Mouse (Mus musculus): ENCODE data around the gene Tdgf1. TPM values are rescaled to one million over a fixed set of nuclear protein-coding genes. Genes with fewer than 3 reads are reported as not detected.

Tdgf1 gene
- polyA plus RNA-seq, 1 experiment from 2014 or later: 0.63 TPM

- 12% methylated on average over 6 of the region's 6 CpGs for WGBS
- Histone ChIP-seq H3K36me3 (ENCODE audit: control insufficient read depth, insufficient read depth, low read length) (no peaks in the 10 kb centered on the region), H3K9me3 (ENCODE audit: control insufficient read depth, low read length) (no peaks in the 10 kb centered on the region), H3K27me3 (replicated peaks; ENCODE audit: control insufficient read depth, insufficient read depth, low read length) (no peaks in the 10 kb centered on the region), H3K27ac (replicated peaks; ENCODE audit: low read depth, low read length) (no peak overlapping the region), H3K4me1 (ENCODE audit: control insufficient read depth, insufficient read depth, low read length) (no peaks in the 10 kb centered on the region), H3K4me3 (ENCODE audit: low read depth, low read length) (no peak overlapping the region), H3K4me2 (ENCODE audit: low read depth, low read length) (peak overlapping the region; percentile 20), H3K9ac (ENCODE audit: low read depth, low read length) (no peak overlapping the region)
- DNase-seq (ENCODE audit: low spot score) (peak; percentile 37), ATAC-seq (ENCODE audit: low read depth) (peak; percentile 50; the same call in 1 of the 2 replicates)
Observed at GRCm38 (mm10) chr9:110896595-110896994, 49.4 kb downstream of the Tdgf1 start.

GRCm38 (mm10) chr9:110895994-110896393, 50.0 kb downstream of the Tdgf1 start:
- no peaks in the 10 kb centered on the region for H3K27me3 ChIP-seq (replicated peaks; ENCODE audit: control insufficient read depth, insufficient read depth, low read length)
- no peaks in the 10 kb centered on the region for H3K36me3 ChIP-seq (ENCODE audit: control insufficient read depth, insufficient read depth, low read length)
- no peaks in the 10 kb centered on the region for H3K4me1 ChIP-seq (ENCODE audit: control insufficient read depth, insufficient read depth, low read length)
- no peak overlapping the region for H3K9ac ChIP-seq (ENCODE audit: low read depth, low read length)
- H3K9me3 ChIP-seq (ENCODE audit: control insufficient read depth, low read length): no peaks in the 10 kb centered on the region
- no peak overlapping the region for H3K4me3 ChIP-seq (ENCODE audit: low read depth, low read length)
- no peak for ATAC-seq (ENCODE audit: low read depth)
- peak overlapping the region; percentile 20 for H3K4me2 ChIP-seq (ENCODE audit: low read depth, low read length)
- 21% methylated on average over 7 of the region's 7 CpGs for WGBS
- H3K27ac ChIP-seq (replicated peaks; ENCODE audit: low read depth, low read length): no peak overlapping the region
- DNase-seq (ENCODE audit: low spot score): no peak

GRCm38 (mm10) chr9:110895507-110895906, 50.5 kb downstream of the Tdgf1 start:
- no peaks in the 10 kb centered on the region for H3K36me3 ChIP-seq (ENCODE audit: control insufficient read depth, insufficient read depth, low read length)
- ATAC-seq (ENCODE audit: low read depth): no peak
- H3K9me3 ChIP-seq (ENCODE audit: control insufficient read depth, low read length): no peaks in the 10 kb centered on the region
- 52% methylated on average over 5 of the region's 5 CpGs for WGBS
- H3K4me1 ChIP-seq (ENCODE audit: control insufficient read depth, insufficient read depth, low read length): no peaks in the 10 kb centered on the region
- no peak for DNase-seq (ENCODE audit: low spot score)
- no peak overlapping the region for H3K9ac ChIP-seq (ENCODE audit: low read depth, low read length)
- H3K4me3 ChIP-seq (ENCODE audit: low read depth, low read length): no peak overlapping the region
- H3K27ac ChIP-seq (replicated peaks; ENCODE audit: low read depth, low read length): no peak overlapping the region
- H3K27me3 ChIP-seq (replicated peaks; ENCODE audit: control insufficient read depth, insufficient read depth, low read length): no peaks in the 10 kb centered on the region
- H3K4me2 ChIP-seq (ENCODE audit: low read depth, low read length): no peak overlapping the region

DNA sequence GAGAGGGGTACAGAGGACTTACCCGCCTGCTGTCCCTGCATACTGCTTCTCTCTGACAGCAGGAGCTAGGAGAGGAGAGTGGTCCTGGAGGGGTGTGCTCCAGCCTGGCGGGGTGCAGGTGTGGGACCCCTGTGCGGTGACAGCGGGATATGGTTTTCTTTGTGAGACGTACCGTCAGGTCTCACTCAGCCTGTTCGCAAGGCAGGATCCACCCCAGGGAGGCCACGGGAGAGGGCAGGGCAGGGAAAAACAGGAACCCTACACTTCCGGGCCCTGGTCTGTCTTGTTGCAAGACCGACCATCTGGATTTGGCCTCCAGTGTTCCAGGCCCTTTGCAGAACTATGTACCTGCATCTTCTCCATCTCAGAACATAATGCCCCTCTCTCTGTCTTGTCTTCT, 52.5 kb downstream of the Tdgf1 start:
- no peak overlapping the region for H3K4me3 ChIP-seq (ENCODE audit: low read depth, low read length)
- DNase-seq (ENCODE audit: low spot score): no peak
- no peaks in the 10 kb centered on the region for H3K4me1 ChIP-seq (ENCODE audit: control insufficient read depth, insufficient read depth, low read length)
- WGBS: 62% methylated on average over 10 of the region's 10 CpGs
- H3K9me3 ChIP-seq (ENCODE audit: control insufficient read depth, low read length): no peaks in the 10 kb centered on the region
- H3K27ac ChIP-seq (replicated peaks; ENCODE audit: low read depth, low read length): no peak overlapping the region
- H3K4me2 ChIP-seq (ENCODE audit: low read depth, low read length): no peak overlapping the region
- ATAC-seq (ENCODE audit: low read depth): no peak
- no peaks in the 10 kb centered on the region for H3K36me3 ChIP-seq (ENCODE audit: control insufficient read depth, insufficient read depth, low read length)
- no peaks in the 10 kb centered on the region for H3K27me3 ChIP-seq (replicated peaks; ENCODE audit: control insufficient read depth, insufficient read depth, low read length)
- no peak overlapping the region for H3K9ac ChIP-seq (ENCODE audit: low read depth, low read length)

DNA sequence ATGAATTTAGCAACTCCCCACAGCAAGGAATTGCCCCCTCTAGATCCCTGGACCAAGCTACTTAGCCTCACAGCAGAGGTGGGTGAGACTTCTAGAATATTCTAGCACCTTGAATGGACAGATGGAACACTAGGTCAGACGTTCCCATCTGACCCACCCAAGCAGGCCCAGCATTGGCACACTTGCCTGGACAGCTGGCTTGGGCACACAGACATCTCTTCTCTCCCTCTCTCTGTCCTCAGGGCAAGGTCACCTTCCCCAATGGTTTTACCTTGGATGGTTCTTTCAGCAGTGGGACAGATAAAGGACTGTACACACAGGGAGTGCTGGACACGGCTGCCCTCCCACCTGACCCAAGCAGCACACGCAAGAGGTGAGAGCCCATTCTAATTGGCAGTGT, 53.4 kb downstream of the Tdgf1 start:
- Histone ChIP-seq H3K27ac (replicated peaks; ENCODE audit: low read depth, low read length) (no peak overlapping the region), H3K4me1 (ENCODE audit: control insufficient read depth, insufficient read depth, low read length) (no peaks in the 10 kb centered on the region), H3K4me3 (ENCODE audit: low read depth, low read length) (no peak overlapping the region), H3K36me3 (ENCODE audit: control insufficient read depth, insufficient read depth, low read length) (no peaks in the 10 kb centered on the region), H3K27me3 (replicated peaks; ENCODE audit: control insufficient read depth, insufficient read depth, low read length) (no peaks in the 10 kb centered on the region), H3K9ac (ENCODE audit: low read depth, low read length) (no peak overlapping the region), H3K9me3 (ENCODE audit: control insufficient read depth, low read length) (no peaks in the 10 kb centered on the region), H3K4me2 (ENCODE audit: low read depth, low read length) (no peak overlapping the region)
- DNase-seq (ENCODE audit: low spot score): no peak
- no peak for ATAC-seq (ENCODE audit: low read depth)
- 89% methylated on average over 3 of the region's 3 CpGs for WGBS

DNA sequence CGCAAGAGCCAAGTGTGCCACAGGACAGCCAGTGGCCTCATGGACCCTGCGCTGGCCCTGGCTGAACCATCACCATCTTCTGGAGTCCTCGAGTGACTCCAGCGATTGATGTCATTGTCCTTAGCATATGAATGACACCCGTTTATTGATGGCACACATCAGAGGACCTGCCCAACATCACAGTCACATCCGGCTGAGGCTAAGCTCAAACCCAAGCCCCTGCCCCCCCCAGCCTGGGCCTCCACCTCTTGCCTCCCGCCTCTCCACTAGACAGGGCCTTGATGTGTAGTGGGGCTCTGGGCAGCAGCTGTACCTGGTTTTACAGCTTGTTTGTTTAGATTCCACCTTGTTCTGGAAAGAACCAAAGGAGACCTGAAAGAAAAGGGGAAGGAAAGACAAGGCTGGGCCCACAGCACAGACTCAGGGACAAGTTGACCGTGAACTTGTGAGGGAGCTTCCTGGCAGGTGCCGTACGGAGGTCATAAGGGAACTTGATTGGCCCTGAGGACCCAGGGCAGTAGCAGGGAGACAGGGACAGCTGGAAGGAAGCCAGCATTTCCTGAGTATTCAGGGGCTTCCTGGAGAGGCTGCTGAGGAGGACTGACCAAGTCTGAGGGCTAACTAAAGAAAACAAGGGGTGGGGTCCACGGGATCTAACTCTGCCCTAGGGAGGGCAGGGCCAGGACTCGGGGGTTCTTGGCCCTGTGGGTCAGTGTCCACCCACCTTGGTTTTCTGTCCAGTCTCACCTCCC, 54.7 kb downstream of the Tdgf1 start:
- H3K9ac ChIP-seq (ENCODE audit: low read depth, low read length): no peak overlapping the region
- H3K4me1 ChIP-seq (ENCODE audit: control insufficient read depth, insufficient read depth, low read length): no peaks in the 10 kb centered on the region
- H3K36me3 ChIP-seq (ENCODE audit: control insufficient read depth, insufficient read depth, low read length): no peaks in the 10 kb centered on the region
- WGBS: 77% methylated on average over 11 of the region's 12 CpGs
- no peak overlapping the region for H3K27ac ChIP-seq (replicated peaks; ENCODE audit: low read depth, low read length)
- H3K4me3 ChIP-seq (ENCODE audit: low read depth, low read length): no peak overlapping the region
- H3K9me3 ChIP-seq (ENCODE audit: control insufficient read depth, low read length): no peaks in the 10 kb centered on the region
- no peak for ATAC-seq (ENCODE audit: low read depth)
- H3K27me3 ChIP-seq (replicated peaks; ENCODE audit: control insufficient read depth, insufficient read depth, low read length): no peaks in the 10 kb centered on the region
- DNase-seq (ENCODE audit: low spot score): no peak
- H3K4me2 ChIP-seq (ENCODE audit: low read depth, low read length): no peak overlapping the region

DNA sequence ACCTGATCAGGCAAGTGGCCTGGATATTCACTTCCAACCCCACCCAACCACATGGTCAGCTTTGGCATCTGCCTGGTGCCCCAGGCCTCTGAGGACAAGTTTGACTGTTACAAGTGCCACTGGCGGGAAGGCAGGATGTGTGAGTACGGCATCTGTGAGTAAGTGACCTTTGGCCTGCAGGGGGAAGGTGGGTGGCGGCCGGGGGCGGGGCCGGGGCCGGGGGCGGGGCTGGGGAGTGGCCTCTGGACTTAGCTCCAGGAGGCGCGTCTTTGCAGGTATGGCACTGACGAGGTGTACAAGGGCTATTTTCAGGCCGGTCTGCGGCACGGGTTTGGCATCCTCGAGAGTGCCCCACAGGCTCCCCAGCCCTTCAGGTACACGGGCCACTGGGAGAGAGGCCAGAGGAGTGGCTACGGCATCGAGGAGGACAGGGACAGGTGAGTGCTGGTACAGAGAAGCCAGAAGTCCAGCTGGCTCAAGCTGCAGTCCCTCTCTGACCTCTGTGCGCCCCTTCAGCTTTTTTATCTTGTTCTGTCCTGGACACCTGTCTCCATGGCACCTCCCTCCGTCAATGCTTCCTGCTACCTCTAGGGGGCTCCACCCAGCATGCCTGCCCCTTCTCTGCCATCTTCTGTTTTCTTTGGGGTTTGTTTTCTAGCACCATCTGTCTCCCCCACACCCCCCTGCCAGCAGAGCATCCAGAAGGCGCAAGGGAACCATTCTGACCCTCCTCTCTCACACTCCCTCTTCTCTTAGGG, 55.8 kb downstream of the Tdgf1 start:
- Histone ChIP-seq H3K27ac (replicated peaks; ENCODE audit: low read depth, low read length) (no peak overlapping the region), H3K4me2 (ENCODE audit: low read depth, low read length) (no peak overlapping the region), H3K36me3 (ENCODE audit: control insufficient read depth, insufficient read depth, low read length) (no peaks in the 10 kb centered on the region), H3K9ac (ENCODE audit: low read depth, low read length) (no peak overlapping the region), H3K9me3 (ENCODE audit: control insufficient read depth, low read length) (no peaks in the 10 kb centered on the region), H3K27me3 (replicated peaks; ENCODE audit: control insufficient read depth, insufficient read depth, low read length) (no peaks in the 10 kb centered on the region), H3K4me1 (ENCODE audit: control insufficient read depth, insufficient read depth, low read length) (no peaks in the 10 kb centered on the region), H3K4me3 (ENCODE audit: low read depth, low read length) (no peak overlapping the region)
- DNase-seq (ENCODE audit: low spot score) (no peak), ATAC-seq (ENCODE audit: low read depth) (no peak)
- WGBS: 17% methylated on average over 11 of the region's 21 CpGs
